Mouse (Mus musculus): Measurements from ENCODE around the gene Tmem131.

DNA sequence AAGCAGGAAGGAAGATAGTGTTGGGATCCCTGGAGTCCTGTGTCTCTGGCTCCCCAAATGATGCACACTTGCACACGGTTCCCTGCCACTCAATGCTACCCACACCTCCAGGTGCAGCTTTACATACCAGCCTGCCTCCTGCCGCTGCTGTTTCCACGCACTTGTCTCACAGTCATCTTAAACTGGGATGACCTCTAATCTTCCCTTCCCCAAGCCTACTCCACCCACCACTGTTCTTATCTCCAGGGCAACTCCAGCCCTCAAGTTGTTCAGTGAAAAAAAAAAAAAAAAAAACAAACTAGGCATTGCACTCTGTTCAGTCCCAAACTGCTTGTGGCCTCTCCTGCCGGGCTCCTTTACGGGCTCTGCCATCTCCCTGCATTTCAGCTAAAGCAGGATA, at the start of gene Tmem131:
- TF ChIP-seq CTCF (IDR thresholded peaks at IDR 0.05; ENCODE audit: low read depth) (no peak), EP300 (IDR thresholded peaks at IDR 0.05; ENCODE audit: low read depth) (no peak)
